Mouse (Mus musculus) heart, postnatal 25 days (tissue): Measurements from ENCODE around the gene Pdxp. TPM values are rescaled to one million over a fixed set of nuclear protein-coding genes. Genes with fewer than 3 reads are reported as not detected.

Experiments used
- DNase-seq: peaks from one replicate; pipeline ENCODE4 v3.0.0; 2022; ENCODE audit warnings: low spot score
- intact Hi-C: fragments of 180-260 bp; cut with DNase I; formaldehyde crosslinking; loops from one replicate; pipeline ENCODE4 v1.15.1; 2025
- total RNA-seq, 2 experiments: library from RNA; stranded (reverse); gene quantifications; 2 replicates each; pipeline ENCODE4 v1.2.3; 2021

The Pdxp gene
- total RNA-seq, 2 experiments from 2014 or later, result 0.75 to 1.4 TPM

DNA sequence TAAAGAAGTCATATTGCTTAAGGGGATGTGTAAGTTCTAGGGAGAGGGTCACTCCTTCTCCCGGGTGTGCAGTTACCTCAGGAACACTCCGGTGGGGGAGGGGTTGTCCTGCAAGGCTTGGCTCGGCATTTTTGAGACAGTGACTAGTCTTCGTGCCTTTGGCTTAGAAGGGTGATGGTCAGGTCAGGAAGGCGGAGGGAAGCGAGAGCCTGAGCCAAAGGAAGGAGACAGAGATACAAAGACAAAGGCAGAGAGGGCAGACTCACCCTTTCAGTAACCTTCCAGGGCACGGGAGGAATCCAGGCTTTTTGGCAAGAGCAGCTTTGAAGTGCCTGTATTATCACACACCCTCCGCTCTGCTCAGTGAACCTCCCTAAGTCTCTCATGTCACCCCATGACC lies 11.4 kb downstream of the Pdxp start:
- no peak for DNase-seq
- intact Hi-C loops, result no loop called here

DNA sequence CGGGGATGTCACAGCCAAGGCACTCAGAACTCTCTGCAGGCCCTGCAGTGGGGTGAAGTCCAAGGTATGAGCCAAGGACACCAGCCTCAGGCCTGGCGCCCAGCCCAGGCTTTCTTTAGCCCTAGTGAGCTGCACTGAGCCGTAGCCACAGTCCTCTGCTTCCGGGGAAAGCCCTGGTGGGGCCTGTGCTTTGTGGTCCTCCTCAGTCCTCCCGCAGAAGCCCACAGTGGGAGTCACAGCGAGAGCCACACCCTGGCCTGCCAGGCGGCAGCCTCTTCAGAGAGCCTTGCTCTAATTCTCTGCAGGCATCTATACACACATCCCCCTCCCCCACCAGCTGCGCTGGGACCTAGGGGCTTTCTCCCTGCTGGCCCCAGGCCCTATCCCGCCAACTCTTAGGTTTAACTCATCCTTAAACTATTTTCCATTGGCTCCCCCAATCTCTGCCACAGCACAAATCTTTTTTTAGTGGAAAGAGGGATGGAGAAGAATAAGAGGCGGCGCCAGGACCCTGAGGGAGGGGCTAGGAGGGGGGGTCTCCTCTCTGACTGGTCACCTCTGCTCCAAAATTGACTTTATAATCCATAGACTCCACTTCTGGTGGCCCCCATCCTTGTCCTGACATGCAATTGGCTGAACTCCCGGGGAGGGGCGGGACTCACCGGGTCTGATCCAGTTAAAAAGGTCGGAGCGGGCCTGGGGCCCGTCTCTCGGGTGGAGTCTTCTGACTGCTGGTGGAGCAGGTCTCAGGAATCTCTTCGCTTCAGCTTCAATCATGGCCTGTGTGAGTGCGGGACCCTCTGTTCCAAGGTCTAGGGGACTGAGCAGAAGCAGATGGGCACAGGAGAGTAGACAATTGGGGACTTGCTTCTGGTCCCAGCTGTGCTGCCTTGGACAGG lies 12.6 kb downstream of the Pdxp start, which contains the start of gene Lgals1:
Lgals1 (plus strand) TSS at position 705 of the 899 bp plus-strand sequence.
- intact Hi-C loops, result no loop called here
- DNase-seq, result peak; percentile 90

DNA sequence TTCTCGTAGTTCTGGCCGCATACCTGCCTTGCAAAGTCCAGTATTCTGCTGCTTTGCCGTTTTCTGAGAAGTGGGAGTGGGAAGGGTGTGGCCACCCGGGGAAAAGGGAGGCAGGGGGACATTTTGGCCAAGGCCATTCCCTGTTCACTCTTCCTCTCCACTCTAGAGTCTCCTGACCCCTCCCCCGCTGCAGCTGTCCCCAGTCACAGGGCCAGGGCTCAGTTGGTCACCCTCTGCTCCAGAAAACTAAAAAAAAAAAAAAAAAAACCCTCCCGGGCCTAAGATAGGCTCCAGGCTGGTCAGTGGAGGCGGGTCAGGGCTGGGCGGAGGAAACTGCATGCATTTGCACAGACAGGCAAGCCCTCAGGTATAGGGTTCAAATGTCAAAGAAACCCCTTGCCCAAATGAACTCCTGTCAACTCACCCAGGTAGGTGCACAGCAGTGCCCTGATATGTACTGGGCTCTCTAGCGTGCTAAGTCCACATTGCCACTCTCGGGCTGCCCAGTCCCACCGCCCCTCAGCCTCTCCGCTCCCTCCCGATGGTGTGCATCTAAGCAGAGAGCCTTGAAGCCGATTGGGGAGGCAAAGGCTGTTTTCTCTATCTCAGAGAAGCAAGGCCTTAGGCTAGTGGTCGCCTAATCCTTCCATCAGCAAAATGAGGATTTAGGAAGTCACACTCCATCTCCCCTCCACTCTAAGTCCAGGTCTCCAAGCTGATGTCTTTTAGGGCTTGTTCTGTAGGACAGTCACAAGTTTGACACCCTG lies 13.5 kb downstream of the Pdxp start:
- DNase-seq, result no peak
- intact Hi-C loops, result no loop called here

DNA sequence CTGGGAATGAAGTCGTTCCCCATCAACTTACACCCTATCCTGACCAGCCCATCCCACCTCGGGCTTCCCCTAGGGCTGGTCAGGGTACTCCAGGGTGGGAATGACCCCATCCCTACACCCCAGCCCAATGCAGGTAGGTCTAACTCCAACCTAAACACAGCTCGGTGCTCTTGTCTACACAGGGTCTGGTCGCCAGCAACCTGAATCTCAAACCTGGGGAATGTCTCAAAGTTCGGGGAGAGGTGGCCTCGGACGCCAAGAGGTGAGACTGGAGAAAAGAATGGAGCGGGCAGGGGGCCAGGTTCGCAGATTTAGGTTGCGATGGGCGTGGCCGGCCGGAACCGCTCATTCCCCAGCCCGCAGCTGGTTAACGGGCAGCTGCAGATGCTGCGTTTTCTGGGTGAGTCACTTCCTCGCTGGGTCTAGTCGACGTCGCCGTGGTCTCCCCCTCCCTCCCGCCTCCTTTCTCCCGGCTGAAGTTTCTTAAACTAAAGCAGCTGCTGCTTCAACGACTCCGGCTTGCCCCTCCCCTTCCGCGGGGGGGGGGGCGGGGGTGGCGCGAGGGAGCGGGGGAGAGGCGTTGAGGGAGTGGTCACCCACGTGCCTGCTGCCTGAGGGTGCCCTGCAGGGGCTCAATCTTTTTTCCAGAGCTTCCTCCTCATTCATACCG lies 14.2 kb downstream of the Pdxp start:
- peak; percentile 73 for DNase-seq
- intact Hi-C loops, result no loop called here

DNA sequence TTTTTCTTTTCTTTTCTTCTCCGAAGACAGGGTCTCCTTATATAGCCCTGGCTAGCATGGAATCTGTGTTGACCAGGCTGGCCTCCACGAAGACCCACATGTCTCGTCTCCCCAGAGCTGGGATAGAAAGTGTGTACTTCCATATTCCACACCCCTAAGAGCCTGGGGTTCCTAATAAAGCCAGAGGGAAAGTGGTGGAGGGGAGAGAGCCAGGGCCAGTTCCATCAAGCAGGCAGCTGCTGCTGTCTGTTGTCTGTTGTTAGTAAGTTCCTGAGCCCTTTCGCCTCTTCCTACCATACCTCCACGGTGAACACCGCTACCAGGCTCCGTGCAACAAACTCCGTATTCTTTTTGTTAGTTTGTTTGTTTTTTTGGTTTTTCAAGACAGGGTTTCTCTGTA lies 14.8 kb downstream of the Pdxp start:
- intact Hi-C loops, result no loop called here
- DNase-seq, result no peak

DNA sequence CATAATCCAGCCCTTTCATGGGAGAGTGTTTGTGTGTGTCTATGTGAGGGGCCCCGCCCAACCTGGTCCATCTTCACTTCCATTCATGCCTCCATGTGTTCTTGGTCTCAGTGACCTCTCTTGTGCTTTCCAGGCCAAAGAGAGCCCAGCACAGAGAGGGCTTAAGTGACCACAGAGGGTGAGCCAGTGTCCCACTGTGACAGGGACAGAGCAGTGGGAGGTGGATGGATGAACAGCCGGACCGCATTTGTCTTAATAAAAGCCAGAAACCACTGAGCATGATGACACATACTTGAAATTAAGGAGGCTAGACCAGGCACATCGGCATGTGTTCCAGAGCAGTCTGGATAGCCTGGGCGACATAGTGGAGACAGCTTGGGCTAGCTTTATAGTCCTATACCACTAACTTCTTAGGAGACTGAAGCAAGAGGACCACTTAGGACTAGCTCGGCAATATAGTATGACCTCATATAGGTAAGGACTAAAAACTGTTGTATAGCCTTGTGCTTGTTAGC lies 16.5 kb downstream of the Pdxp start:
- DNase-seq, result no peak
- intact Hi-C loops, result no loop called here

DNA sequence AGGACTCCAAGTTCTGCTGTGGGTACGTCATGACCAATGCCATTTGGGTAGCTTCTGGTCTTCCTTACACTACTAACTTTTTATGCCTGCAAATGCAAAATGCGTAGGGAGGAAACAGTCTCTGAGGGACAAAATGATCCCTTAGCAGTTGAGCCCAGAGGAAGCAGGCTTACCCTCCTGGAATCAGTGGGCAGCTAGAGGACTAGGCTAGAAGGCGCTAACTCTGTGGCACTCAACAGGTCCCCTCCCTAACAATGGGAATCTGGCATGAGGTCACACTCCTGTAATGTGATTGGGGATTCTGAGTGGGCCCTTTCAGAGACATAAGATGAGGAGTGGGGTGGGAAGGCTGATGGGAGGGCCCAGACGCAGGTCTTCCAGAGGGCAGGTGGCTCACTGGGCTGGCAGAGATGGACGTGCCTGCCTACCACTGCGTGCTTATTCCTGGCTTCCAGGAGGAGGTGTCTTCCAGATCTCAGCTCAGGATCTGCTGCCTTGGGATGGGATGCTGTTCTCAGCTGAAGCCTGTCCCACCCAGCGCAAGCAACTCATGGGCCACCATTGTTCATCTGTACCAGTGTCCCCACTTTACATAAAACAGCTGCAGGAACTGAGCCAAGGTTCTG lies 17.2 kb downstream of the Pdxp start:
- no peak for DNase-seq
- intact Hi-C loops, result loop anchor here (1.0 kb wide), 1 partner anchor 16 kb away; no protein-coding TSS in a partner anchor

DNA sequence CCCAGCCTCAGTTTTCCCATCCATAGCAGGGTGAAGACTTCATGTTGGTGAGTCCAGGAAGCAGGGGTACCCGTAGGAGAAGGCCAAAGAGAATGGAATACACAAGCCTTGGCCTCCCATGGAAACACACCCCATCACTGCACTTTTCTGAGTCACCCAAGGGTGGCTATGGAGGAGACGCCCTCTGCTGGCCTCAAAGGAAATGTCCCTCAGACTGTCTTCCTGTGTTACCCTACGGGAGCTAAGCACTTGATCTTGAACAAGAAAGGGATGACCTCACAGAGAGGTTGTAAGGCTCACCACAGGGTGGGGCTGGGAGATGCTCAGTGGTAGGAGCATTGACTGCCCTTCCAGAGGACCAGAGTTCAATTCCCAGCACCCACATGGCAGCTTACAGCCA lies 17.9 kb downstream of the Pdxp start:
- no peak for DNase-seq
- intact Hi-C loops, result loop anchor here (1.0 kb wide), 1 partner anchor 16 kb away; no protein-coding TSS in a partner anchor

DNA sequence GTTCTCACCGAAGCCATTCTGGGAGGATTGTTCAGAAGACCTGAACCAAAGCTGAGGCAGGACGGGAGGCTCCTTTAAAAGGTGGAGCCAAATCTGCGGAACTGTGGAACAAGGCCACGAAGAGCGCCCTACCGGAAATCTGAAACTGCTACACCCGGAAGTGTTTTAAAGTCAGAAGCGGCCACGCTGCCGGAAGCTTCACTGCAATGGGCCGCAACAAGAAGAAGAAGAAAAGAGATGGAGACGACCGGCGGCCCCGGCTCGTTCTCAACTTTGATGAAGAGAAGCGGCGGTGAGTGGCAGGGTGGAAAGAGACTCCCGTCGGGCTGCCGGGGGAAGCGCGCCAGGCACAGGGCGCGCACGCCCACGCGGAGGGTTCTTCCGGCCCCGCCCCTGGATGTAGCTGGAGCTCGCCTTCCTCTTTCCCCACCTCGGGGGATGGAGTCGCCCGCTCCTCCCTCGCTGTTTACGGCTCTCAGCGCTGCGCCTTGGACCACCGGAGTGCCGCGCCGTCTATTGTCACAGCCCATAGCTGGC lies 21.1 kb downstream of the Pdxp start, which contains the start of gene Nol12:
Nol12 (plus strand) TSS at position 150 of the 537 bp plus-strand sequence.
- peak; percentile 70 for DNase-seq
- intact Hi-C loops, result no loop called here

DNA sequence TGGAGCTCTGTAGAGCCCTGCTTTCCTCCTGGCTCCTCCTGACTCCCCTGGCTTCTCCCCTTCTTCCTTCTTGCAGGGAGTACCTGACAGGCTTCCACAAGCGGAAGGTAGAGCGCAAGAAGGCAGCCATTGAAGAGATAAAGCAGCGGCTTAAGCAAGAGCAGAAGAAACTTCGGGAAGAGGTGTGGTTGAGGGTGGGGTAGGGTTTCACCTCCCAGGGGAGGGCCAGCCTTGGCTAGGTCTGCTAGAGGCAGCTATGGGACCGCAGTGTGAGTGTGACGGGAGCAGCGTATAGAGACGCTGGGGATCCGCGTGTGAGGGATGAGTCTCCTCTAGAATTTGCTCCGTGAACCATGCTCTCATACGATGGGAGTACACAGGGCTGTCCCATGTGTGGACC lies 22.7 kb downstream of the Pdxp start:
- intact Hi-C loops, result no loop called here
- DNase-seq, result no peak

DNA sequence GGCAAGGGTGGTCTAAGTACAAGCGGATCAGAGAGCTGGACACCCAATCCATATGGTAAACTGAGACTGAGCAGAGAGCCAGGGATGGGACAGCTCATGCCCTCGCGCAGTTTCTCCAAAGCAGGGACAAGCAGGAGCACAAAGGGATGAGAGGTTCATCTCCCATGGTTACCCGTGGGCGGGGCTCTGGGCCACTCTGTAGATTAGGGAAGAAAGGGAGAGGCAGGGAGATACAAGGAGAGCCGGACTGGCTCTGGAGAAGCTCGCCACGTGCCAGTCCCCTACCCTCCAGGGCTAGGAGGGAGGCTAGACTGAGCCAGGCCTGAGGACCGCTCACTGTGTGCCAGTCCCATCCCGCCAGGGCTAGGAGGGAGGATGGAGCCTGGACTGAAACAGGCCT lies 23.6 kb downstream of the Pdxp start:
- intact Hi-C loops, result no loop called here
- no peak for DNase-seq

DNA sequence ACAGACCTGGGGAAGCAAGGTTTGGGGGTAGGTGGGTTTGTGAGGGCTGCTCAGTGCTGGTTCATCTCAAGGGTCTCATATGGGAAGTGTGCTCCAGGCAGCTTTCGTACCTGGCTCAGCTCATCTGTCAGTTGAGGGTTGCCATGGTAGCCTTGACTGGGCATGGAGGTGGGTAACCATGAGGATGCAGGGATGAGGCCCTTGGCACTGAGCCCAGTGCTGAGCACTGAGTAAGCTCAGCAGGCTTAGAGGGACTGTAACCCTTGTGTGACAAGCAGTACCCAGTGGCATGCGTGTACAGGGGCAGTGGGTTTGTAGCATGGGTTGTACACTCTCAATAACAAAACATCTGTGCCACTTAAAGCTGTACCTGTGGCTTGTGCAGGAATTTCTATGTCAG lies 24.2 kb downstream of the Pdxp start:
- DNase-seq, result no peak
- intact Hi-C loops, result no loop called here

DNA sequence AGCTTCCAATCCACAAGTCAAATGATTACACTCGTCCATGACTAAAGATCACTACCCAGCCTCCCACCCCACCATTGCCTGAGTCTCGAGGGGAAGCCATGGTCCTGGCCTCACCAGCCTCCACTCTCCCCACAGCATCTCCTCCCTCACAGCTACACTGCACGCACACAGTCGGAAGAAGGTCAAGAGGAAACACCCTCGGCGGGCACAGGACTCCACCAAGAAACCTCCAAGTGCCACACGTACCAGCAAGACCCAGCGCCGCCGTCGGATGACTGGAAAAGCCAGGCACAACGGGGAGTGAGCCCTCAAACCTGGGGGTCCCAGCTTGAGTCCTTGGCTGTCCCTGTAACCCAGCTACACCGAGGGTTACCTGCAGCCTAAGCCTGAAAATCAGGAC lies 26.6 kb downstream of the Pdxp start:
- intact Hi-C loops, result no loop called here
- no peak for DNase-seq

DNA sequence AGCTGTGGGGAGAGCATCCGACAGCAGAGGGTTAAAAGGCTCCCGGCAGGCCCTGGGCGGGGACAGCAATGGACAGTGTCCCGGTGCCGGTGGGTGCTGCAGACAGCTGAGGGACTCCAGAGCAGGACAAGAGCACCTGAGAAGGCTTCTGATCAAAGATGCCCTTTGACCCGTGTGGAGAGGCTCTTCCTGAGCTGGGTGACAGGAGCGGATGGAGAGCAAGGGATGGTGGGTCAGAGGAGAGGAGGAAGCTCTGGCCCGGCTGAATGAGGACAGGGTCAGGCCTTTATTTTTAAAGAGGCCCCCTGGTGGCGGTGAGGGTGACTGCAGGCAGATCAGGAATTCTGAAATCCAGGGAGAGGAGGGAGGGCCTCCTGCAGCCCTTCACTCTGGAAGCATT lies 28.9 kb downstream of the Pdxp start:
- peak; percentile 65 for DNase-seq
- intact Hi-C loops, result loop anchor here (1.0 kb wide), 1 partner anchor 27 kb away; no protein-coding TSS in a partner anchor

DNA sequence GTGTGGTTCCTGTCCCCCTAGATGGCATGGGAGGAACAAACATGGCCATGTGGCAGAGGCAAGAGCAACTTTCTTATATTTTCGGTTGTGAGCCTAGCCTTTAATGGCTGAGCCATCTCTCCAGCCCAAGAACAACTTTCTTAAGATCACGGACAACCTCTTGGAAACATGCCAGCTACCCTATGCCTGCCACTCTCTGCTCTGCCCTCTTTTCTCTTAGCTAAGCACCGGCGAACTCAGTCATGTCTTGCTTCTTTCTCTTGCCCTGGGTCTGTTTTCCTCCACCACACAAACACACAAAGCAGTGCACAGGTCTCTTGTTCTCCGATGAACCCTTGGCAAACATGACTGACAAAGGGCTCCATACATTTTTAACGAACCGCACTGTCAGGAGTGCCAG lies 32.5 kb downstream of the Pdxp start:
- DNase-seq, result no peak
- intact Hi-C loops, result no loop called here

DNA sequence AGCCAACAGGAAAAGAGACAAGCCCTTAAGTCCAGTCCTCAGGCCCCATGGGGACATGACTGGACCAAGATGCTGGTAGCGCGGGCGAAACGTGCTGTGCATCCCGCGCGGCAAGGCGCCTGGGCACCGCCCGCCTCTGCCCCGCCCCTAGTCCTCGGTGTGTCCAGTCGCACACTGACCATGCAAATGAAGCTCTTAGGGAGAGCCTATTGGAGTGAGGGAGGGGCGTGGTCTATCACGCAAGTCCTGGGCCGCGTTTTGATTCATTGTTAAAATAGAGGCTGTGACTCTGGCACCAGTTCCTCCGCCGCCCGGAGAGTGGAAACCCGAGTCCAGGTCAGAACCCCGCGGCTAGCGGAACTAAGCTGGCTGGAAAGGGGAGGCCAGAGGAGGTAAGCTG lies 33.9 kb downstream of the Pdxp start, which contains the start of gene Triobp:
Triobp (plus strand) TSS at position 68 of the 400 bp plus-strand sequence.
- peak; percentile 83 for DNase-seq
- intact Hi-C loops, result no loop called here

DNA sequence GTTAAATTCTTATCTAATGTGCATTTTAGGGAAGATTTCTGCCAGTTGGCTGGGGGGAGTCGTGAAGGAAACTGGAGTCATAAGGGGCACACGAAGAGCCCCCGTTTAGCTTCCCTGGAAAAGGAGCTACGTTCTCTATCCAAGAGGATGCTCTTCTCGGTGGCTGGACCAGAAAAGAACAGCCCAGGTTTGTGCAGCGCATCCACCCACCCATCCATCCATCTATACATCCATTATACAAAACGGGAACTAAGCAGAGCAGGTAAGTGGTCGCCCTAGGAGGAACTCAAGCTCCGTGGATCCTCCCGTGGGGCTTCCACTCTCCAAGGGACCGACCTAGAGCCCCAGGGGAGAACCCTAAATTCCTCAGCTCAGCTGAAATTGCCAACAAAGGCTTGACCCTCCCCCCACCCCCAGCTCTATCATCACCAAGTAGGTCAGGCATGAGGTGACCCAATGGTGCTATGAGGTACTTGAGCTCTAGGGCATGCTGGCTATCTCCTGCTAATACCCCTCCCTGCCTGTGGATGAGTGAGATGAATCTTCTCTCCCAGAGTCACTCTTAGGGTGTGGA lies 34.5 kb downstream of the Pdxp start:
- DNase-seq, result no peak
- intact Hi-C loops, result no loop called here

DNA sequence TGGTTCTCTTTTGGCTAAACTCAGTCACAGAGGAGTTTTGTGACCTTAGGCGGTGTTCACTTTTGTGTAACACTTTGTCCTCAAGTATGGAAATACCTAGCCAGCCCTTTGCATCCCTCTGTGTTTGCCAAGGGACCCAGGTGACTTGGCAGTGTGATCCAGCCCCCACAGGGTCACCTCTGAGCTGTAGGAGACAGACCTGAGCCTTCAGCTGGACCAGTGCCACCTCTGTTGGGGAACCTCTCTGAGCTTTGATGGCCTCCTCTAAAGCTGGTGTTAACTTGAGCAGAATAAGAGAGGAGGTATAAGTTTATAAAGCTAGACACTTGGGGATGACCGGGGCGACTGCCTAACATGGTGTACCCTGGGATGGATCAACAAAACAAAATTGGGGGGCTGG lies 35.2 kb downstream of the Pdxp start:
- no peak for DNase-seq
- intact Hi-C loops, result no loop called here

DNA sequence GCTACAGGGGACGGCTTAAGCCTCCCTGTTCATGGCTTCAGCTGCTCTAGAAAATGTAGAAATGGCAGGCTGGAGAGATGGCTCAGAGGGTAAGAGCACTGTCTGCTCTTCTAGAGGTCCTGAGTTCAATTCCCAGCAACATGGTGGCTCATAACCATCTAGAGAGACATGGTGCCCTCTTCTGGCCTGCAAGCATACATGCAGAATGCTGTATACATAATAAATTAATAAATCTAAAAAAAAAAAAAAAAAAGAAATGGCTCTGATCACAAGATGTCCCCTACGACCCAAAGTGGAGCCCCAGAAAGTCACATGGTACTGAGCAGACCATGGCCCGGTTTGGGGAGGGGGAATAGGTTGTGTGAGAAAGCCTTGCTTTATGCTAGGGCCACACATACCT lies 41.9 kb downstream of the Pdxp start:
- intact Hi-C loops, result no loop called here
- DNase-seq, result no peak
